Comparison of ENCODE assay signal across 22 mouse cellular contexts in genomic region chr8:80501283-80501682, GRCm38 (mm10). TPM values are rescaled to one million over a fixed set of nuclear protein-coding genes. Genes with fewer than 3 reads are reported as not detected.
DNase-seq lines count a peak whose midpoint lies in the region; ATAC-seq and TF ChIP-seq lines count a peak whose summit lies in the region.
"Had no signal": no experiment of that assay in that cellular context is flagged by ENCODE, and none has a peak within 500 bp of the region (broad histone marks: within the 10 kb centered on the region; RNA-seq: fewer than 3 reads in every experiment).

No protein-coding gene starts in this region.

- peak; percentile 45 for DNase-seq in G1E (ENCODE audit: low spot score)
- DNase-seq in MEL-GATA-1-ER (ENCODE audit: extremely low read depth, low read depth) = peak; percentile 55
- no peak for DNase-seq in adrenal gland, postnatal 36 days
- DNase-seq in kidney, adult 2 months = no peak
- no peak for DNase-seq in frontal cortex, postnatal 10 days (ENCODE audit: low spot score in 2 of 2)
- DNase-seq in layer of hippocampus, adult 9-10 months (ENCODE audit: low spot score) = no peak
- DNase-seq: cerebellum, adult 11-12 months; cerebellum, postnatal 36 days; heart, adult 11 months; heart, postnatal 36 days; kidney, postnatal 10 days; lung, adult 18-20 months; right cerebral cortex, adult 18-20 months; thymus, postnatal 25 days had no signal

- ATAC-seq in G1E (ENCODE audit: extremely low read depth, insufficient number of reproducible peaks, low FRiP score, poor library complexity, severe bottlenecking) = peak; percentile 65
- ATAC-seq in intestine, embryonic 16.5 days = peak; percentile 67
- ATAC-seq in megakaryocyte, adult 5-6 weeks (ENCODE audit: poor library complexity, severe bottlenecking) = 0 out of 2 replicates have a peak, but pooled peaks have one; percentile 35
- ATAC-seq: midbrain, embryonic 15.5 days had no signal

- no peak for TF ChIP-seq POLR2A in kidney, adult 2 months (IDR thresholded peaks at IDR 0.05; ENCODE audit: low read depth, low read length)

- H3K27me3 ChIP-seq in G1E (ENCODE audit: insufficient read depth, low read length) = no peaks in the 10 kb centered on the region
- no peaks in the 10 kb centered on the region for H3K27me3 ChIP-seq in intestine, embryonic 16.5 days (replicated peaks; ENCODE audit: control insufficient read depth, insufficient read depth, low read length)
- no peaks in the 10 kb centered on the region for H3K27me3 ChIP-seq in kidney, adult 2 months (replicated peaks; ENCODE audit: control insufficient read depth, insufficient read depth, low read length)
- H3K27me3 ChIP-seq: embryonic facial prominence, embryonic 12.5 days; forebrain, embryonic 12.5 days; midbrain, embryonic 15.5 days had no signal

- H3K4me1 ChIP-seq in G1E (ENCODE audit: insufficient read depth, low read depth, low read length) = peaks cover 60% of the 10 kb centered on the region
- no peaks in the 10 kb centered on the region for H3K4me1 ChIP-seq in intestine, embryonic 16.5 days (ENCODE audit: control insufficient read depth, insufficient read depth, low read length)
- H3K4me1 ChIP-seq in kidney, adult 2 months (ENCODE audit: control insufficient read depth, insufficient read depth, low read length) = no peaks in the 10 kb centered on the region
- H3K4me1 ChIP-seq: embryonic facial prominence, embryonic 12.5 days; forebrain, embryonic 12.5 days; midbrain, embryonic 15.5 days had no signal

- no peak overlapping the region for H3K9ac ChIP-seq in intestine, embryonic 16.5 days (ENCODE audit: low read depth, low read length)
- H3K9ac ChIP-seq: embryonic facial prominence, embryonic 12.5 days; forebrain, embryonic 12.5 days; midbrain, embryonic 15.5 days had no signal

- no peak overlapping the region for H3K4me2 ChIP-seq in intestine, embryonic 16.5 days (ENCODE audit: low read depth, low read length)
- H3K4me2 ChIP-seq: embryonic facial prominence, embryonic 12.5 days; forebrain, embryonic 12.5 days; midbrain, embryonic 15.5 days had no signal

- TF ChIP-seq CTCF in G1E (IDR thresholded peaks at IDR 0.05; ENCODE audit: low read depth, low read length) = no peak
- TF ChIP-seq CTCF in kidney, adult 2 months (conservative IDR thresholded peaks at IDR 0.05; ENCODE audit: insufficient read depth, insufficient read length, low read depth, low read length) = no peak

- no peaks in the 10 kb centered on the region for H3K9me3 ChIP-seq in G1E (replicated peaks)
- no peaks in the 10 kb centered on the region for H3K9me3 ChIP-seq in intestine, embryonic 16.5 days (ENCODE audit: control insufficient read depth, low read length)
- H3K9me3 ChIP-seq: embryonic facial prominence, embryonic 12.5 days; forebrain, embryonic 12.5 days; midbrain, embryonic 15.5 days had no signal

- H3K4me3 ChIP-seq in G1E (ENCODE audit: low read depth, low read length) = peak overlapping the region; percentile 34; the same call in 1 of the 2 replicates
- H3K4me3 ChIP-seq in intestine, embryonic 16.5 days (ENCODE audit: low read length) = no peak overlapping the region
- no peak overlapping the region for H3K4me3 ChIP-seq in kidney, adult 2 months (ENCODE audit: insufficient read depth, low read depth, low read length)
- H3K4me3 ChIP-seq: embryonic facial prominence, embryonic 12.5 days; forebrain, embryonic 12.5 days; midbrain, embryonic 15.5 days had no signal

- WGBS in intestine, embryonic 16.5 days = 73% methylated on average over 6 of the region's 6 CpGs
- WGBS in kidney, adult 2 months = 76% methylated on average over 6 of the region's 6 CpGs

- H3K36me3 ChIP-seq in G1E (replicated peaks) = peaks cover 44% of the 10 kb centered on the region
- no peaks in the 10 kb centered on the region for H3K36me3 ChIP-seq in intestine, embryonic 16.5 days (ENCODE audit: control insufficient read depth, insufficient read depth, low read length)
- no peaks in the 10 kb centered on the region for H3K36me3 ChIP-seq in kidney, adult 2 months (ENCODE audit: control insufficient read depth, insufficient read depth, low read length)
- H3K36me3 ChIP-seq: embryonic facial prominence, embryonic 12.5 days; forebrain, embryonic 12.5 days; midbrain, embryonic 15.5 days had no signal

- no peak overlapping the region for H3K27ac ChIP-seq in intestine, embryonic 16.5 days (ENCODE audit: low read length)
- H3K27ac ChIP-seq in kidney, adult 2 months (ENCODE audit: insufficient read depth, low read depth, low read length) = no peak overlapping the region
- H3K27ac ChIP-seq: embryonic facial prominence, embryonic 12.5 days; forebrain, embryonic 12.5 days; macrophage; midbrain, embryonic 15.5 days had no signal

RNA-seq across cellular contexts. Expression of gene Gypa, which starts 7.7 kb away (rescaled TPM):
- total RNA-seq in G1E (2014; fragmentation: Nextera tagmentation) (161 and 227 TPM in 2 replicates), G1E (2017) (35.0 and 39.1 TPM in 2 replicates)
- 2.2 and 3.5 TPM in 2 replicates for polyA plus RNA-seq in G1E (2012)
- polyA plus RNA-seq in intestine, embryonic 16.5 days (2015; fragmentation: Nextera tagmentation; extraction: Ambion mirVana) = 9.0 and 13.8 TPM in 2 replicates
- 6.1 and 14.6 TPM in 2 replicates for total RNA-seq in megakaryocyte, adult 5-6 weeks (2015)
- total RNA-seq in megakaryocyte, adult 5-6 weeks (2017) = 6.5 and 18.3 TPM in 2 replicates
- under 1 TPM; 0.13 to 0.53 TPM for total RNA-seq in adrenal gland, postnatal 36 days (2021)
- 0.08 TPM in 1 of 2 replicates, not detected in the other for polyA plus RNA-seq in kidney, adult 2 months (2012; rRNA removed)
- total RNA-seq: gastrocnemius, adult 18-20 months; left cerebral cortex, postnatal 25 days had no signal
- polyA plus RNA-seq: macrophage had no signal

Comparison
In these comparisons a context has a peak if more than half of its experiments do, and no peak if none do; other contexts are left out.
1. DNase-seq: peak in G1E (single experiment) and MEL-GATA-1-ER (single experiment); none in adrenal gland, postnatal 36 days (0 of 2), kidney, adult 2 months (single experiment), frontal cortex, postnatal 10 days (0 of 2) and layer of hippocampus, adult 9-10 months (single experiment).
2. Peak in every context shown above with its lines, with median percentiles within 50 percentile points of each other: ATAC-seq.